Mouse (Mus musculus) brain, embryonic 14.5 days (tissue): ENCODE results near the gene Mfsd4b2. TPM values are rescaled to one million over a fixed set of nuclear protein-coding genes. Genes with fewer than 3 reads are reported as not detected.
"Not testable (repeated sequence)": the region's sequence is repeated elsewhere in the genome, so short reads cannot be mapped to it uniquely, and the experiment has no call there.

Experiments used
- DNase-seq: peaks from one replicate; pipeline ENCODE4 v3.0.0-alpha.2; 2011; ENCODE audit warnings: low read depth
- CTCF ChIP-seq: fragments of 200-500 bp; IDR thresholded peaks from 2 replicates; pipeline ENCODE4 v1.5.1; 2012; ENCODE audit warnings: inconsistent platforms, mild to moderate bottlenecking, moderate library complexity, borderline replicate concordance; ENCODE audit not compliant: insufficient read depth, insufficient read length; ENCODE audit errors: extremely low read depth
- POLR2A ChIP-seq: fragments of 200-500 bp; IDR thresholded peaks from 2 replicates; pipeline ENCODE4 v1.6.1; 2012; ENCODE audit warnings: mild to moderate bottlenecking, inconsistent platforms, borderline replicate concordance; ENCODE audit not compliant: poor library complexity, insufficient read depth, insufficient read length, severe bottlenecking; ENCODE audit errors: extremely low read depth
- polyA plus RNA-seq: library from polyadenylated mRNA; depleted of rRNA; stranded (reverse); fragments of >200 nt; gene quantifications from 2 replicates; pipeline ENCODE4 v1.2.3, GENCODE M21; 2012; rRNA removed

Gene Mfsd4b2
- polyA plus RNA-seq, 1 experiment: not detected

GRCm38 (mm10) chr10:39936553-39936952, 9.8 kb upstream of the Mfsd4b2 start:
- no peak for DNase-seq
- TF ChIP-seq CTCF: no peak
- no peak for TF ChIP-seq POLR2A

- not testable (repeated sequence) for DNase-seq
Observed at GRCm38 (mm10) chr10:39924556-39924955, 2.2 kb downstream of the Mfsd4b2 start.

GRCm38 (mm10) chr10:39912616-39913015, 14.1 kb downstream of the Mfsd4b2 start:
- TF ChIP-seq POLR2A: no peak
- TF ChIP-seq CTCF: no peak
- no peak for DNase-seq

- DNase-seq: no peak
- TF ChIP-seq POLR2A (no peak), CTCF (no peak)
Observed at GRCm38 (mm10) chr10:39908768-39909441, 17.8 kb downstream of the Mfsd4b2 start.

- TF ChIP-seq CTCF (no peak), POLR2A (no peak)
- DNase-seq: no peak
Observed at GRCm38 (mm10) chr10:39906799-39907658, 19.7 kb downstream of the Mfsd4b2 start.

- TF ChIP-seq CTCF (no peak), POLR2A (no peak)
- no peak for DNase-seq
Observed at GRCm38 (mm10) chr10:39904191-39904590, 22.5 kb downstream of the Mfsd4b2 start.

GRCm38 (mm10) chr10:39898874-39899371, 27.8 kb downstream of the Mfsd4b2 start, which contains the start of gene Mfsd4b4:
Gene Mfsd4b4, minus strand, starts transcription at chr10:39899238.
- peak; percentile 98 for TF ChIP-seq POLR2A
- no peak for TF ChIP-seq CTCF
- peak; percentile 97 for DNase-seq

GRCm38 (mm10) chr10:39896503-39896902, 30.2 kb downstream of the Mfsd4b2 start:
- TF ChIP-seq CTCF: peak; percentile 21; the same call in 1 of the 2 replicates
- TF ChIP-seq POLR2A: no peak
- DNase-seq: no peak

- TF ChIP-seq CTCF (no peak), POLR2A (no peak)
- no peak for DNase-seq
Observed at GRCm38 (mm10) chr10:39893702-39894697, 32.7 kb downstream of the Mfsd4b2 start.

GRCm38 (mm10) chr10:39888621-39889020, 38.1 kb downstream of the Mfsd4b2 start:
- TF ChIP-seq POLR2A (no peak), CTCF (no peak)
- DNase-seq: no peak

Other genes starting within 250 kb of the Mfsd4b2 start
- gene Rev3l, start 194.8 kb downstream of the Mfsd4b2 start, polyA plus RNA-seq: 113 and 127 TPM in 2 replicates
- 8.6 and 11.0 TPM in 2 replicates for gene Mfsd4b4, start 27.7 kb downstream of the Mfsd4b2 start, polyA plus RNA-seq
- gene Mfsd4b3, start 33.2 kb upstream of the Mfsd4b2 start, polyA plus RNA-seq: 0.05 and 0.07 TPM in 2 replicates
- 0.05 and 0.08 TPM in 2 replicates for gene Mfsd4b5, start 59.7 kb upstream of the Mfsd4b2 start, polyA plus RNA-seq
- gene Mfsd4b1, start 98.3 kb upstream of the Mfsd4b2 start, polyA plus RNA-seq: 0.11 and 0.33 TPM in 2 replicates
- gene Slc16a10, start 215.3 kb upstream of the Mfsd4b2 start, polyA plus RNA-seq: 3.0 and 7.5 TPM in 2 replicates